Mouse (Mus musculus) left cerebral cortex, postnatal 10 days (tissue): Measurements from ENCODE around the gene Acvr1b. TPM values are rescaled to one million over a fixed set of nuclear protein-coding genes. Genes with fewer than 3 reads are reported as not detected.

ENCODE experiments used
- DNase-seq, 2 experiments: peaks; one replicate each; pipeline ENCODE4 v3.0.0; 2021 to 2022; ENCODE audit warnings: low spot score in 2 of 2, mixed read lengths in 1 of 2; ENCODE audit errors: extremely low spot score in 1 of 2
- intact Hi-C: fragments of 180-260 bp; cut with DNase I; formaldehyde crosslinking; loops from one replicate; pipeline ENCODE4 v1.15.1; 2025
- total RNA-seq, 2 experiments: library from RNA; stranded (reverse); gene quantifications; 2 replicates each; pipeline ENCODE4 v1.2.3; 2021

The Acvr1b gene
- total RNA-seq, 2 experiments from 2014 or later: 110 to 113 TPM

DNA sequence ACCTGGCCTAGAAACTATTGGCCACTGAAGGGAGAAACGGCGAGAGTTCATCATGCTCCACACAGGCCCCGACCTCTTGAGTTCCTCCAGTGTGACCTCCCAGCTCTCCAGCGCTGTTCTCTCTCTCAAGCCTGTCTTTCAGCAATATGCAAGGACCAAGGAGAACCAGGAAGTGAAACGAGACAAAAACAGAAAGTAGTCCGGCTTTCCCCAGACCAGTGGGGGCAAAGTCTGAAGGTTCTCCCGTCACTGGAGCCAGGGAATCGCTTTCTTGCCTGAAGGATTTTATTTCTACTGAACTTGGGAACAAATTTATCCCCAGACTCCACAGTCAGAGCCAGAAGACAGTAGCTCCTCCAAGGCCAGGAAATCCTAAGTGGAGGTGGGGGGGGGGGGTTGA lies 29.1 kb upstream of the Acvr1b start:
- DNase-seq: no peak
- intact Hi-C loops: no loop called here

DNA sequence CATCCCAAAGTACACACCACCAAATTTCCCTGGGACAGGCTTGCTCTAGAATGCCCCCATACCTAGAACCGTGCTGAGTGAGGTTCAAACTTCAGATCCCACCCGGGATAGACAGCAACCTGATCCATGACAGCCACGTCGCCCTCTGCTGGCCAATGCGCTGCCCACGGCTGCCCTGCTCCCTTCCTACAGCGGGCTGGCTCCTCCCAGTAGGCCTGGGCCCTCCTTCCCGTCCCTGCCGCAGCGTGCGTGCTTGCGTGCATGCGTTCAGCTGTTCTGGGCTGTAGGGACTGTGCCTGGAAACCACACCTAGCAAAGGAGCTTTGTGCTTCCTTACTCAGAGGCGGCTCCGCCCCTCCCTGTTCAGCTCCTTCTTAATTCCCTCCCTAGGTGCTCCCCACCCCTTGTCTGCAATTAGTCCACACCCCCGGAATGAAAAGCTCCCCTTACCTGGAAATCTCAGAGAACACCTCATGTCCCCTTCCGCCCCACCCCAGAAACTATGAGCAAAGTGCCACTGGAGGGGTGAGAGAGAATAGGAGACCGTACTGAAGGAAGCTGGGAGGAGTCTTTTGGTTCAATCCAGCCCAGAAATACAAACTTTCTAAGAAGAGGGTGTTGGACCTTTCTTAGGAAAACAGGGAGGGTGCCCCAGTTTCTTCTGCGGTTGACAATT lies 28.3 kb upstream of the Acvr1b start:
- intact Hi-C loops: no loop called here
- DNase-seq: peak; percentile 91 to 97

DNA sequence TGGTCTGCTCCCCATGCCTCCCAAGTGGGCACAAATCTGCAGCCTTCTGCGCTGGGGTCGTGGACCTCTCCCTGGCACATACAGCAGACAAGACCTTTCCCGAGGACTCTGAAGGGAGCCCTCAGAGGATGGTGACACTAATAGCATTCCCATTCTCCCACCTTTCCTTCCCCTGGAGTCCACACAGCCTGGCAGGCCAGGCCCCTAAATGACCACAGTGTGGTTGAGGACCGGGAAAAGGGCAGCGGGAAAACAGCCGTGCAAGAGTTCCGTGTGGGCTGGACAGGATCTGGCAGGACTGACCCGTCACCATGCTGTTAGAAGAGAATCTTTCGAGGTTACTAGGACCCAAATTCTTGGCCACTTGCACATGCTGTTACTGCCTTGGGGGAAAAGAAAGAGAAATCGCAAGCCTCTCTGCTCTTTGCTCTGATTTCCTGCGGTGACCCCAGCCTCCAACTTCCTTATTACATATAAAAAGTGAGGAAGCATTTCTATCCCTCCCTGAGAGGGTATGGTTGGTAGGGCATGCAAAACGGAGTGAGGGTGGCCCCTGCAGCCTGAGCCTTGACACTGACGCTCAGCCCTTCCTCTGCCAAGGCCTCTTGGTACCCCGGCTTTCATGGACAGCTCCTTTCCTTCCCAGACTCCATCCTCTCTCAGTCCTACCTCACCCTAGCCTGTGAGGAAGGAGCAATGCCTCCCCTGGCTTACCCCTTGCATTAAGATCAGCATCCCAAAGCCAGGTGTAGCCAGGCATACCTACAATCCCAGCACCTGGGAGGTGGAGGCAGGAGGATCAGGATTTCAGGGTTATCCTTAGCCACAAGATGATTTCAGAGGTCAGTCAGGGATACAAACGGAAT lies 27.5 kb upstream of the Acvr1b start:
- DNase-seq: no peak
- intact Hi-C loops: no loop called here

DNA sequence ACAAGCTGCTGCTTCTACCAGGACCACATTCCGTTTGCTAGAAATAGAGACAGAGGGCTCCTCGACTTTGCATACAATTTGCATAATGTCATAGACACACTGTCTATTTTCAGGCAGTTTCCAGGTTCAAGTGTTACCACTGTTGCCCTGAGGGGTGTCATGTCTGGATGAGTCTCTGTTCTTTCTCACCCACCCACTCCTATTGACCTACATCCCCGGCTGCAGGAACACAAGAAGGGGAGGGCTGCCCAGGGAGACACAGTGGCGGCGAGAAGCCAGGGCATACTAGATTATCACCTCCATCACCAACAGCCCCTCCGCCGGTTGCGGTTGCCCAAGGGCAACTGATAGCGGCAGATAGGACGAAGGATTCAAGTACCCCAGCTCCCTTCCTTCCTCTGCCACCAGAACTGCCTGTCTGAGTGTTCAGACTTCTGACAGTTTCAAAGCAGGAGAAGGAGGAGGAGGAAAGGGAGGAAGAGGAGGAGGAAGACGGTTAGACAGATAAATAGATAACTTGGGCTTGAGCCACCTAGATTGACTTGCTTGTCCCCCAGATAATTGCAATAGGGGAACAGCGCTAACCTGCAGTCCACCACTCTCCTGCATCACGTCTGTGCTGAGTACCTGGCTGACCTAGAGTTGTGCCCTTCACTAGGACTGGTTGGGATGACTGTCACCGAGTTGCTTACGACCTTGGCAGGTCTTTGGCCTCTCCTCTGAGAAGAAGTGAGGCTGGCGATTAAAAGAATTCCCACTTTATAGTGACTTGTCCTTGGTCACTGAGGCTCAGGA lies 26.6 kb upstream of the Acvr1b start:
- intact Hi-C loops: no loop called here
- DNase-seq: no peak

DNA sequence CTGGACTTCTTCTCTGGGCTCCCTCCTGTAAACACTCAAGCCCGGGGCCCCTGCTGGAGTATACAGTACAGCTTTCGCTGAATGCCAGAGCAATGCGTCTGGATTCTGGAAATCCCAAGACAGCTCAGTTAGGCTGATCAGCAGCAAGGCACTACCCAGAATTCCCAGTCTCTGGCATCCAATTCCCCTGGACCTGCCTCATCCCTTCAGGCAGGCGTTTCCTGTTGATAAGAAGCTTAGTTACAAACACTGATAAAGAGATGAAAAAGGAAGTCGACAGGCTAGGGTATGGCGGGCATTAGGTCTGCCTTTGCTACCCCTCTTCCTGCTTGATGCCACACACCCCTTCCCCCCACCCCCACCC lies 26.0 kb upstream of the Acvr1b start:
- no peak for DNase-seq
- intact Hi-C loops: no loop called here

DNA sequence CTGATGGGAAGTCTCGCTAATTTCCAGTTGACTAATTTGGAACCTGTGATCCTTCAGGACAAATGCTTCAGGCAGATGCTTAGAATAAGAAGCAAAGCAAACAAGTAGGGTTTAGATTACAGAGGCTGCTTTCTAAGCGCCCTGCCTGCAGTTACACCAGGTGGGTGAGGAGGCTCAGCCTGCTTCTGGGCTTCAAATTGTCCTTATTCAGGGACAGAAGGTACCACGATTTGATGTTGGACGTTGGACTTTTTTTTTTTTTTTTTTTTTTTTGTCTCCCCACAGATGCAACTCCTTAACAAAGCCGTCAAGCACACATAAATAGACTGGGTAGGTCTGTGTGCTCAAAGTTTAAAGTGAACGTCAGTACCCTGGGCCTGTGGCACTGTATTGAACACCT lies 25.3 kb upstream of the Acvr1b start:
- intact Hi-C loops: no loop called here
- no peak for DNase-seq

DNA sequence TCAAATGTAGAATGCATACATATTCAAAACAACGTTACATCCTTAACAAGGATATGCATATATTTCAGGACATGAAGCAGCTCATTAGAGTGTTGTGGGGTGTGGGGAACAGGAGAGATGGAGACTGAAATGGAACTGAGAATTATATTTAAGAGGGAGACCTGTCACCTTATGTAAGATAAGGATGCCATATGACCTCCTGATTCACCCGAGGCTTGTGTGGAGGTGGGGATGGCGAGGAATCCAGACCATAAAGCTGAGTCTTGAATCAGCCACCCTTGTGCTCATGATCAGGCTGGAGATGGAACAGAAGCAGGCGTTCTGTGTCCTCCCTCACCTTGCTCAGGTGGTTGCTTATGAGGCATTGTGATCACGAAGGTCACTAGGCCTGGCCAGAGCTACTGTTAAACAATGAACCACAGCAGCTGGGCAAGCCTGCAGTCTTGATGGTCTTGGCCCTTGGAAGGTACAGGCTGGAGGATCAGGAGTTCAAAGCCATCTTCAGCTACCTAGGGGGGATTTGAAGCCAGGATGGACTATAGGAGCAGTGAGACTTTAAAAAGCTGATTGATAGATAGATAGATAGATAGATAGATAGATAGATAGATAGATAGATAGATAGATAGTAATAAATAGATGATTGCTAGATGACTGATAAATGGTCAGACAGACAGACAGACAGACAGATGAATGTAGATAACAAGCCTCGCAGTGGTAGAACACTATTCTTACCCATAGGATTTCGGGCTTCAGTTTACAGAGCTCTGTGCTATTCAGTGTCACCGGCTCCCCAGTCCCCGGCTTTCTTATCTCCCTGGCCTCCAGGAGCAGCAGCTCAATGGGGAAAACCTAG lies 22.2 kb upstream of the Acvr1b start:
- intact Hi-C loops: no loop called here
- DNase-seq: no peak

DNA sequence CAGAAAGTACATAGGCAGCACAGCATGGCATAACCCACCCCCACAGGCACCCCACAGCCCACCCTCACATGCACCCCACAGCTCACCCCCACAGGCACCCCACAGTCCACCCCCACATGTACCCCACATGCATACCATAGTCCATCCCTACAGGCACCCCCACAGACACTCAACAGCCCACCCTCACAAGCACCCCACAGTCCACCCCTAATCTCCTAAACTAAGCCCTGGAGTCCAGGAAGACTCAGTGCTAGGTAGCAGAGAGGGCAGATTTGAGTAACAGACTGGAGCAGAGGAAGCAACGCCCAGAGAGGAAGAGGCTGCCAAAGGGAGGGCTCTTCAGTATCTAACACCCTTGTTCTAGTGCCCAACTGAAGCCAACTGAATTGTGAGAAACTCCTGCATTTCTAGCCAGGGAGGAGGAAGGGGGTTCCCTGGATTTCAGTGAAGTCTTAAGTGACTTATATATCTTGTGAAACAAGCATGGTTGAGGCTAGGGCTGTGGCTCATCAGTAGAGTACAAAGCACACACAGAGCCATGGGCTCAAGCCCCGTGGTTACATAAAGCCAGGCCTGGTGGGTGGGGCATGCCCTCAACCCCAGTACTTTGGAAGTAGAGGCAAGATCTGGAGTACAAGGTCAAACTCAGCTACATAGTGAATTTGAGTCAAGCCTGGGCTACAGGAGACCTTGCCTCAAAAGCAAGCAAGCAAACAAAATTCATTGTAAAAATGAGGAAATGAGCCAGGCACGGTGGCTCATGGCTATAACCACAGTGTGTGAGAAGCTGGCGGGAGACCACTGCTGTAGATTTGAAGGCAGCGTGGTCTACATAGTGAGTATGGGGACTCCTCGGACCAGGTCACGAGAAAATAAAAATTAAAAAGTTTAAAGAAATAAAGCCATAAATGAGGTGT lies 18.9 kb upstream of the Acvr1b start:
- DNase-seq: no peak
- intact Hi-C loops: no loop called here

DNA sequence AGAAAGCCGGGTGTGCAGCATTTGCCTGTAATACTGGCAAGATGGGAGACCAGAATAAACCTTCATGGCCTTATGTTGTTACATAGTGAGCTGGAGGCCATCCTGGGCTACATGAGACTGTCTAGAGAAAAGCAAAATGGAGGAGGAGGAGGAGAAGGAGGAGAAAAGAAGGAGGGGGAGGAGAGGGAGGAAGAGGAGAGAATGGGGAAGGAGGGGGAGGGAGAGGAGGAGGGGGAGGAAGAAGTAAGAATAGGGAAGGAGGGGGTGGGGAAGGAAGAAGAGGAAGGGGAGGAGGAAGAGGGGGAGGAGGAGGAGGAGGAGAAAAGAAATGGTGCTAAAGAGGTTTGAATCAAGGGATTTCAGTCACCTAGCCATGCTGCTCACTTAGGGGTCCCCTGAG lies 13.7 kb upstream of the Acvr1b start:
- intact Hi-C loops: no loop called here
- no peak for DNase-seq

DNA sequence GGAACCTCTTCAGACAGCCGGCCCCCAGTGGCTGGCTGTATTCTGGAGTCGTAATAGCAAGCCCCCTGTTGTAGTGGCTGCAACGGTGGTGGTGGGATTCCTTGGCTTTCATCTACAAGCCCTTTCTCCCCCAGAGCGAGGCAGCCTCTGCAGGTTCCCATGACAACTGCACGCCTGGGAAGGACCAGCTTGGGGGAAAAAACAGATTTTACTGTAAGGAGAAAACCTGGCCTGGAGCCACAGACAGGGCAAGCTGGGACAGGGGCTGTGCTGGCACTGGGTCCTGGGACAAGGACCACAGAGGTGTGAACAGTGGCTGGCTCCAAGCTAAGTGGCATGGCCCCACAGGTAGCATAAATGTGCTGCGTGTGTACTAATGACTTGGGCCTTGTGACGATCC lies 13.3 kb upstream of the Acvr1b start:
- intact Hi-C loops: no loop called here
- peak; percentile 79 to 81 for DNase-seq

DNA sequence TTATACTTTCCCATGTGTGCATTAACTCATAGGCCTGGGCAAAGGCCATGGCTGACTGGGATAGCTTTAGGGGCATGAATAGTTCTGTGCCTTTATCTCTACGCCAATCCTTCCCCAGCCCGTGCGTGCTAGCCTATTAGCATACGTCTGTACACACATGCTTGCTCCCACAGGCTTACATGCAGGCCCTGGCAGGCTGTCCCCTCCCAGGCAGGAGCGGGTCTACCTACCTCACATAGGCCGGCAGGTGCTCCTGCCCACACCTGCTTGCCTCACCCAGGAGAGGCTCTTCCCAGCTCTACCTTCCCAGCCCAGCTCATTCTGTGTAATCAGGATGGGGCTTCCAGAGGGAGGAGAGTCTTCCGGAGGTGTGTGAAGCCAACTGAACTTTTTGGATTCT lies 12.3 kb upstream of the Acvr1b start:
- intact Hi-C loops: no loop called here
- no peak for DNase-seq

DNA sequence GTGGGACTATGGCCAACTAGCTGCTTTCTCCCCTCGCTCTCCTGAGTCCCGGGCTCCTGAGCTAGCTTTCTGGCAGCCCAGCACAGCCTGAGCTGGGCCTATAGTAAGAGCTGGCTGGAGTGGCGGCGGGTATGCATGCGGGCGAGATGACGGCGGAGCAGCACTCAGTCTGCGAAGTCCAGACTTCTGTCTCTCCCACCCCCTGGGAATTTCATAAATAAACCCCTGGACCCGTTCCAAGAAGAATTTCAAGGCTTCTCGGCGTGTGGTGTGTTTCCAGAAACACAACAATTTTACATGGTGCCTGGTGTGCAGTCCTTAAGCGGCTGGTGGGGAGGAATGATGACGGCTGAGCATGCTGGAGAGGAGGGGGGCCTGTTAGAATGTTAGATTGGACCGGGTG lies 10.8 kb upstream of the Acvr1b start:
- intact Hi-C loops: no loop called here
- peak; percentile 65 to 76 for DNase-seq

DNA sequence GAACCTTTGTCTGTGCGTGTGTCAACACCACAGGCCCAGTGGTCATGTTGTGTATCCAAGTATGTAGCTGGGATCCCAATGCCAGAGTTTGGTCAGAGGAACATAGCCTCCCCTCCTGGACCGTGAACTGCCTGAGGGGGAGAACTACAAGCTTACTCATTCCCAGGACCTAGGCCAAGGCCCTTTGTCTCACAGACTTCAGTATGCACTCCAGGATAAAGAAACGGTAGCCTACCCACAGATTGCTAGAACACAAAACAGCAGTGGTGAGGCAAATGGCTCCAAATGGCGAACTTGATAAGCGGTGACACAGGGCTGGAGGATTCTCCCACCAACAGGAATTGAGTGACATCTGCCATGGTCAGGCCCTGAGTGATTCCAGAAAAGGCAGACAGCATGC lies 10.0 kb upstream of the Acvr1b start:
- no peak for DNase-seq
- intact Hi-C loops: no loop called here

DNA sequence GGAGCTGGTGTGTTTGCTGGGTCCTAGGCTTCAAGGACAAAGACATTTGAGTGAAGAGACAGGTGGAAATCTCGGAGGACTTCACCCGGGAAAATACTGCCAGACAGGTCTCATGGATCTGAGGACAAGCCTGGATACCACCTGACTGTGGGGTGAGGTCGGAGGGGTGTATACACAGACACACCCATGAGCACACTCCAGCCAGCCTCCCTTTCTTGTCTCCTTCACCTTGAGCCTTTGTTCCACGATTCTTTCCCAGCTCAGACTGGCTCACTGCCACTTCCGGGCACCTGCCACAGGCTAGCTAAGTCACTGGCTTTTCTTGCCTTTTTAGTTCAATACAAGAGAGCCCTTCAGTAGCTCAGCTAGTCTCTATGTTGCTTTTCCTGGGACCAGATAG lies 9.6 kb upstream of the Acvr1b start:
- intact Hi-C loops: no loop called here
- DNase-seq: no peak

DNA sequence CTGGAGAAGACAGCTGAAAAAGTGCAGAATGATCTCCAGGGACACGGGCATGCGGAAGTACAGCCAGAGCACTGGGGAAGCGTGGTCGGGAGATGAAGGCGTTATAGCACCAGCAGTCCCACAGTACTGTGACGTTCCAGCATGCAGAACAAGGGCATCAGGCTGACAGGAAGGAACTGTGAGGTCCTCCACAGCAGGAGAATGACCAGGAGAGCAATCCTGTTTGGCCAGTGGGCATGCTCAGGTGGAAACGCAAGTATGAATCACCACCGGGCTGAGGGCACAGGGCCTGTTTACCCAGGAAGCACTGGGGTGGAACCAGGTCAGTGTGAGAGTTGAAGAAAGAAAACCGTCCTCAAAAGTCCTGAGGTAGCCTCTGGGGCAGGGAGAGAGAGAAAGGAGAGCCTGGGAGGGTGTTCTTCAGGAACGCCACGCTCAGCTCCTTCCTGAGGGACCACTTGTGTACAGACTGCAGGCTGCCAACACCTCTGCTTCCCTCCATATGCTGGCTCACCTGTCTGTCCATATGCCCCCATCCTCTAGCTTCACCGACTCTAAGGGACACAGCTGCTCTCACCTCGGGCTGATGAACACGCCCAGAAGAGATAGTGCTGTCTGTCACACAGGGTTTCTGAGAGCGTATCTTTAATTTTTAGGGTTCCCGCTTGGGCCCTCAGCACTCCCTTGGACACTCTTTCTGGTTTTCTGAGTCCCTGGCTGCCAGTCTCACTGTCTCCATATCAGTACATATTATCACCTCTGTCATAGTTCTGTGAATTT lies 8.0 kb upstream of the Acvr1b start:
- intact Hi-C loops: no loop called here
- no peak for DNase-seq

DNA sequence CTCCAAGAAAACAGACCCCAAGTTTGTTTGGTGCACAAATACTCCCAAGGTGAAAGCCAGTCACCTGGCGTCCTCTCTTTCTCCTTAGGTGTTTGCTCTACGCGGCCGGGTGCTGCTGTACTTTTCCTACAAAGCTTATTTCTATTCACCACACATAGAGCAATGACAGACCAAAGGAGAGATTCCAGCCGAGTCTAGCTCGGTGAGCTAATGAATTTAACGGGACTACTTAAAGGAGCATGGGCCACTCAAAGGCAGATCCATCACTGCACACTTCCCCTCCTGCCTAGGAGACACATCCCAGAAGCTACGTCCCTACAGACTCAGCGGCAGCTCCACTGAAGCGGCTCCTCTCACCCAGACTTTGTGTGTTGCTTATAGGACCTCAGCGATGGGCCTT lies 6.3 kb upstream of the Acvr1b start:
- no peak for DNase-seq
- intact Hi-C loops: no loop called here

DNA sequence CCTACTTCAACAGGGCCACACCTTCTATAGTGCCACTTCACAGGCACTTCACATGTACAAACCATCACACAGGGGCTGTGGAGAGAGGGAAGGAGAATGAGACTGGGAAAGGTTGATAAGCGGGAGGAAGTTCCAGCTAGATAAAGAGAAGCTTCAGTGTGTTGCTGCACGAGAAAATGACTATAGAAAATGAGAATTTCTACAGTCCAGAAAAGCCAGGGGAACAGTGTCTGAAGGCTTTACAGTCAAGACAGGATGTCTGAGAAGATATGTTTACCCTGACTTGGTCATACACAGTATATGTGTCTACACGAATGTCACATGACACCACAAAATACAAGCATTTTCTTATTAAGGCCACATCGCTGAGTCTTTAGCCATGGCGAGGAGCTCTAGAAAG lies 4.0 kb upstream of the Acvr1b start:
- intact Hi-C loops: no loop called here
- no peak for DNase-seq
